Mouse (Mus musculus): ENCODE results near the gene Scube1. TPM values are rescaled to one million over a fixed set of nuclear protein-coding genes. Genes with fewer than 3 reads are reported as not detected.

Scube1 gene
- polyA plus RNA-seq, 1 experiment from 2014 or later: 14.5 TPM

DNA sequence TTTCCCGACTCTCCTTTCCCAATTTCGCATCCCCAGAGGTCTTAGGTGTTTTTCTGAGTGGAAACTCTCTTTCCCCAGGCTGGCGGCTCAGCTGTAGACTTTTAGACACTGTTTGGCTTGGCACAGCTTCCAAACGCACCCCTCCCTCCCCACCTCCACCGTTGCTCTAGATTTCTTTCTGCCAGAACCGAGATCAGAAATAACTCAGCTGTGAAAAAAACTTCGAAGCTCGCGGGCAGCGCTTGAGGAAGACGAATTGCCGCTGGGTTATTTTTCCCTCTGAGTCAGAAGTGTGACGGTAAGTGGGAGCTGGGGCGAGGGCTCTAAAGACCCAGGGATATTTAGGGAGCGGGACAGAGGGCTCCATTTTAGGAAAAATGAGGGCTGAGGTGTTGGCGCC lies 21.5 kb upstream of the Scube1 start:
- Histone ChIP-seq H3K9me3 (replicated peaks) (no peaks in the 10 kb centered on the region), H3K4me3 (replicated peaks) (no peak overlapping the region), H3K27ac (replicated peaks) (0 out of 2 replicates have a peak overlapping the region, but pooled peaks have one; percentile 17), H3K4me1 (peaks cover 13% of the 10 kb centered on the region), H3K9ac (no peak overlapping the region), H3K27me3 (no peaks in the 10 kb centered on the region), H3K36me3 (no peaks in the 10 kb centered on the region), H3K4me2 (replicated peaks) (no peak overlapping the region)
- no peak; the same call in 1 of the 2 replicates for ATAC-seq (ENCODE audit: insufficient number of reproducible peaks, low FRiP score, low TSS enrichment, low read depth)
- WGBS: 51% methylated on average over 16 of the region's 16 CpGs

DNA sequence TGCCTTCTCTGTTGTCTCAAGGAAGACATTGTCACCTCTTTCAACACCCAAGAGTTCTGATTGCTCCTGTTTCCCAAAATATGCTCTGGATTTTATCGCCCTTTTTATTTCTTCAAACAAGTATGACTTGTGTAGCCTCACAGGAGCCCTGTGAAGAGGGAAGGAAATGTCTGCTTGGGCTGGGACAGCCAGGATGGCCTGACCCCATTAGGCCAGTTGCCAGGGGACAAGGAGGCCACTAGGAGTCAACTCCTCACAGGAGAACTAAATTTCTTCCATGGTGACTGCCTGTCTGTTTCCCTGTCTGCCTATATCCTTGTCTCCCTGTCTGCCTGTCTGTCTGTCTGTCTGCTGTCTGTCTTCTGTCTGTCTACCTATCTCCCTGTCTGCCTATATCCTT lies 17.2 kb upstream of the Scube1 start:
- Histone ChIP-seq H3K27ac (replicated peaks) (no peak overlapping the region), H3K27me3 (no peaks in the 10 kb centered on the region), H3K9ac (no peak overlapping the region), H3K4me3 (replicated peaks) (no peak overlapping the region), H3K9me3 (replicated peaks) (no peaks in the 10 kb centered on the region), H3K36me3 (no peaks in the 10 kb centered on the region), H3K4me2 (replicated peaks) (no peak overlapping the region), H3K4me1 (peaks cover 23% of the 10 kb centered on the region)
- ATAC-seq (ENCODE audit: insufficient number of reproducible peaks, low FRiP score, low TSS enrichment, low read depth): no peak
- WGBS: 72% methylated on average over 1 of the region's 1 CpGs

DNA sequence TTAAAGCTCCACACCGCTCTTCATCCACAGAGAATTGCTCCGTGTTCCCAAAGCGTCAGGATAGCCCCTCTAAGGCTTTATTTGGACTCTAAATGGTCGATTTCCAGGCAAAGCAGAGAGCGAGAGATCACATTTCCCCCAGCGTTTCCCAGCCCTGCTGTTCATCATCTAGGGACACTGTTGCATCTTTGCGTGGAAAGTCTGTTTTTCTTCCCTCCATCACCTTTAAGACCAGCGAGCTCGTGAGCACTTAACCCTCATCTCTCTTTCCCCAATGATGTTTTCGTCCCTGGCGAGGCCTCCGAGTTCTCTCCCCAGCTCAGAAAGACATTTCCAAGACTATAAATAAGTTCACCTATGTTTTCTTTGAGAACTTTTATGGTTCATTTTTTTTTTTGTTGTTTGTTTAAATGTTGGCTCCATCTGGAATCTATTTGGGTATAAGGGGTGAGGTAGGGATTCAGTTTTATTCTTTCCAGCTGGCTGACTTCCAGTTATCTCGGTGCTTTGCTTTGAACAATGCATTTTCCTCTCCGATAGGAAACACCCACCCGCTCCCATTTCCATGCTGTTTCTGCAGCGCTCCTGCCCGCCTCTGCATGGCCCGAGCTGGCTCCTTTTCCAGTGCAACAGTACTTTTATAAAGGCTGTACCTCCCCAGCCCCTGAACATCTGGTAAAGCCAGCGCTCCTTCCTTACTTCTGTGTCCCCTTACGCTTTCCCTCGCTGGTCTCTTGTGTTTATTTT lies 16.0 kb upstream of the Scube1 start:
- Histone ChIP-seq H3K4me1 (peaks cover 16% of the 10 kb centered on the region), H3K4me2 (replicated peaks) (peak overlapping the region; percentile 19; the same call in 1 of the 2 replicates), H3K27me3 (no peaks in the 10 kb centered on the region), H3K4me3 (replicated peaks) (no peak overlapping the region), H3K36me3 (no peaks in the 10 kb centered on the region), H3K27ac (replicated peaks) (peak overlapping the region; percentile 48), H3K9ac (no peak overlapping the region), H3K9me3 (replicated peaks) (no peaks in the 10 kb centered on the region)
- peak; percentile 29; the same call in 1 of the 2 replicates for ATAC-seq (ENCODE audit: insufficient number of reproducible peaks, low FRiP score, low TSS enrichment, low read depth)
- WGBS: 10% methylated on average over 21 of the region's 21 CpGs

DNA sequence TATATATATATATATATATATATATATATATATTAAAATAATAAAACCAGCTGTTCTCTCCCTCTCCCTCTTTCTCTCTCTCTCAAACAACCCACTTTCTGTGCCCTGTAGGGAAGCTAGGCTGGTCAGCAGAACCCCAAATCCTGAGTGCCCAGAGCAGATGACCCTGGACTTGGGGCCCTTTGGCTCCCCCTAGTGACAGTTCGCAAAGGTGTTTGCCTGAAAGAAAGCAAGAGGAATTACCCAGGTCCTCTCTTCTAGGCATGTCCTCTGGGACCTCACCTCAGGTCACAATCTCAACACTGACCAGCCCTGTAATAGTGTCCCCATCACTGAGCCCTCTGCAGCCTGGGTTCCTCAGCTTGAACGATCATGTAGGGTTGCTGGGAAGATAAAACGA lies 2.8 kb upstream of the Scube1 start:
- Histone ChIP-seq H3K27me3 (peaks cover 51% of the 10 kb centered on the region), H3K4me1 (peaks cover 25% of the 10 kb centered on the region), H3K4me2 (replicated peaks) (no peak overlapping the region), H3K27ac (replicated peaks) (no peak overlapping the region), H3K4me3 (replicated peaks) (no peak overlapping the region), H3K9me3 (replicated peaks) (no peaks in the 10 kb centered on the region), H3K36me3 (no peaks in the 10 kb centered on the region), H3K9ac (no peak overlapping the region)
- 14% methylated on average over 3 of the region's 3 CpGs for WGBS
- ATAC-seq (ENCODE audit: insufficient number of reproducible peaks, low FRiP score, low TSS enrichment, low read depth): no peak

DNA sequence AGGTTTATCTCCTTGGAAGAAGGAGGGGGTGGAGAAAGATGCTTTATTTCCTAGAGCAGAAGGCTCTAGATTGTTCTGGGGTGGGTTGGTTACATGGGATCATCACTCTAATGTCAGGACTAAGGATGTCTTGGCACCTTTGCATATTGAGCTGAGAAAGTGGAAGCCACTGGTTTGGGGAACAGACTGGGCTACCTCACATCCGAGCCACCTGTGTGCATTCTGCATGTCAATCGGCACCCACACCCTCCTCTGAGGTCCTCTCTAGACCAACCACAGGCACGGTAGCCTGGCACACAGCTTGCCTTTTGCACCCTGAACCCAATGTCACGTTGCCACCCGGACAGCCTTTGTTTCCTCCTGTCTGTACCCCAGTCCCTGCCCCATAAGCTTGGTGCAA lies 1.9 kb upstream of the Scube1 start:
- Histone ChIP-seq H3K4me3 (replicated peaks) (no peak overlapping the region), H3K9me3 (replicated peaks) (no peaks in the 10 kb centered on the region), H3K4me2 (replicated peaks) (no peak overlapping the region), H3K9ac (no peak overlapping the region), H3K36me3 (no peaks in the 10 kb centered on the region), H3K4me1 (peaks cover 25% of the 10 kb centered on the region), H3K27ac (replicated peaks) (no peak overlapping the region), H3K27me3 (peaks cover 60% of the 10 kb centered on the region)
- 83% methylated on average over 5 of the region's 5 CpGs for WGBS
- no peak for ATAC-seq (ENCODE audit: insufficient number of reproducible peaks, low FRiP score, low TSS enrichment, low read depth)

DNA sequence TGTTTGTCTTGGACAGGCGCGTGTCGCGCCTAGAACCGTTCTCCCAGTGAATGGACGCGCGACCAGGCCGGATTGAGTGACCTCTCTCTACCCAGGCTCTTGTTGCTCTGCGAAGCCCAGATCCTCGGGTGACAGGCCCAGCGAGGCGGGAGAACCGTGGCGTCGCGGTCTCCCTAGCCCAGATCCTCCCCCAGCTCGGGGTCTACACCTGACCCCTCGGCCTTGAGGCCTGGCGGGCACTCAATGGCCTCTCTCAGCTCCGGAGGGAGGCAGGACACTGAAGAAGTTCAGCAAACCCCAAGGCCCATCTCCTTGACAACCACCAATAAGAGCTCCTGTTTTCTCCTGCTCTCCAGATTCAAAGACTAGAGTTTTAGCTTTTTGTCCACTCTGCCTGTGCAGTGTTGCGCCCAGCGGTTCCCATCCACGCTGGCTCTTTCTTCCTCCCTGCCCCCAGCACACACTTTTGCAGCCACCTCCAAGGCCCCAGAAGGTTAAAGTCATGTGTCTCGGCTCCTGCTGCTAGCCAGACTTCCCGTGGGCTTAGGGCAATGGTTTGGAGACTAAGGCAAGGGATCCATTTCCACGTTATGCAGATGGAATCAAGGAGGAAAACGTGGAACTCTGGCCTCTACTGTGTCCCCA lies 857 bp upstream of the Scube1 start:
- Histone ChIP-seq H3K27me3 (peaks cover 67% of the 10 kb centered on the region), H3K9ac (no peak overlapping the region), H3K27ac (replicated peaks) (no peak overlapping the region), H3K4me1 (peaks cover 25% of the 10 kb centered on the region), H3K4me3 (replicated peaks) (peak overlapping the region; percentile 63; the same call in 1 of the 2 replicates), H3K9me3 (replicated peaks) (no peaks in the 10 kb centered on the region), H3K36me3 (no peaks in the 10 kb centered on the region), H3K4me2 (replicated peaks) (peak overlapping the region; percentile 99; the same call in 1 of the 2 replicates)
- WGBS: 22% methylated on average over 28 of the region's 28 CpGs
- ATAC-seq (ENCODE audit: insufficient number of reproducible peaks, low FRiP score, low TSS enrichment, low read depth): no peak

DNA sequence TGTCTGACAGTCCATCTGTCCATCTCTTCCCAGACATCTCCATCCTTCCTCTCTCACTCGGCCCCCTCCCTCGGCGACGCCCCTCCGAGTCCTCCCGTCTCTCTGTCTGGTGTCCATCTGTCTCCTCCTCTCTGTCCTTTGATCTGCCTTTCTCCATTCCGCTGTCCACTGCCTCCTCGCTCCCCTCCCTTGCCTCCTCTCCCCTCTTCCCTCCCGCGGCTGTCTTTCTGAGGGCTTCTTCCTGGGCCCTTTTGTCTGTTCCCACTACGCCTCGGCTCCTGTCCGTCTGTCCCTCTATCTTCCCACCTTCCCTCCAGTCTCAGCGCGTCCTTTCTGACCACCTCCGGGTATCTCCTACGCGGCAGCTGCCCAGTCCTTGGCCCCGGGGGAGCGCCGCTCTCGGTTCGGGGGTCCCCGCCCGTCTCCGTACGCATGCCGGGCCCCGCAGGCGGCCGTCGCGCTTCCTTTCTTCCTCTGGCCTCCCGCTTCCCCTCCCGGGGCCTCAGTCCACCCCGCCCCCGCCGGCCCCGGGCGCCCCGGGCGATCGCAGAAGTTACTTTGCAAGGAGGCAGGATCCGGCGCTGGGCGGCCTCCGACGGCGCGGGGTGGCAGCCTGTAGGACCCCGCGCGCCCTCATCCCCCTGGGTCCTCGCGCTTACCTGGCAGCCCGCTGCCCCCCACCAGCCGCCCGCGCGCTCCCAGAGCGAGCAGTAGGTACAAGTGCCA lies 498 bp downstream of the Scube1 start:
- WGBS: 1% methylated on average over 51 of the region's 61 CpGs
- Histone ChIP-seq H3K36me3 (no peaks in the 10 kb centered on the region), H3K9me3 (replicated peaks) (no peaks in the 10 kb centered on the region), H3K27ac (replicated peaks) (no peak overlapping the region), H3K4me3 (replicated peaks) (peak overlapping the region; percentile 63), H3K4me1 (peaks cover 25% of the 10 kb centered on the region), H3K9ac (peak overlapping the region; percentile 50), H3K4me2 (replicated peaks) (peak overlapping the region; percentile 99), H3K27me3 (peaks cover 73% of the 10 kb centered on the region)
- peak; percentile 22; the same call in 1 of the 2 replicates for ATAC-seq (ENCODE audit: insufficient number of reproducible peaks, low FRiP score, low TSS enrichment, low read depth)

DNA sequence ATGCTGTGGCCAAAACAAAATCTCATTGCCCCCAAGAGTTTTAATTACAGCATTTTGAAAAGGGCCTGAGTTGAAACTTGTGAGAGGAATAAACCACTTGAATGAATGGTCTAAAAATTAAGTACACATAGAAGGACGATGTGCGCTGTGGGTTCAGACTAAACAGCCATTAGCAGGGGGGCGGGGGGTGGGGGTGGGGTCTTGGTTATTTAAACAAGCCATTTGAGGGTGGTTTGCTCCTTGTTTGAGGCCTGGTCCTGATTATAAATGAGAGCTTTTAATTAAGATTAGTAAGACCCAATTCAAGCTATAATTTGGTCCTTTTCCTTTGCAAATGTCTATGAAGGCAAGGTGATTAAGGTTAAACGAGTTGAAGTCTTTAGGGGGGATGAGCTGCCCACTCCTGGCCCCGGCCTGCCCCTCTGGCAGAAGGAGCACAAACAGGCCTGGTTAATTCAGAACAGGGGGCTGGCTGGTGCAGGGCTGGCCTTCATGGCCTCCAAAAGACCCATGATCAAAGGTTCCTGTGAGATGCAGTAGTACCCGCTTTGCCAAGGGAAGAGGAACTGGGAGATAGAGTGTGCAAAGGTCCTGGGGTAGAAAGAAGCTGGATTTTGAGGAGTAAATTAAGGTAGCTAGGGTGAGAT lies 9.1 kb downstream of the Scube1 start:
- H3K27ac ChIP-seq (replicated peaks): no peak overlapping the region

DNA sequence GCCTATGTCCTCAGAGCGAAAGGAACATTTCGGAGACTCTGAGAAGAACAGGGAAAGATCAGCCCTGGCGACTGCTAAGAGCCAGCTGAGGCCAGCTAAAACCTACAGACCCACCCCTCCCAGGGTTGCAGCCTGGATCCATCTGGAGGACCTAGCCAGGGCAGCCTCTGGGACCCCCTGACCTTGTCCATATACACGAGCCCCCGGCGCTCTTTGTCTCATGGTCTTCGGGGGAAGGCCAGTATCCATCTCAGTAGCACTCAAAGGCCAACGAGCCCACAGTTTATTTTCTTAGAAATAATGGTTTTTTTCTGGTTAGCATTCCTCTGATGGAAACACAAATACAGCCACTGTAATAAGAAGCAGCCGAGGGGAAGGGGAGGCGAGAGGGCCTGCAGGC lies 12.0 kb downstream of the Scube1 start:
- no peak overlapping the region for H3K27ac ChIP-seq (replicated peaks)
- H3K4me1 ChIP-seq: 0 out of 2 replicates have a peak, but pooled peaks cover 3% of the 10 kb centered on the region
- no peak overlapping the region for H3K4me2 ChIP-seq (replicated peaks)
- no peaks in the 10 kb centered on the region for H3K9me3 ChIP-seq (replicated peaks)
- no peak for ATAC-seq (ENCODE audit: insufficient number of reproducible peaks, low FRiP score, low TSS enrichment, low read depth)
- H3K9ac ChIP-seq: no peak overlapping the region
- H3K36me3 ChIP-seq: no peaks in the 10 kb centered on the region
- no peak overlapping the region for H3K4me3 ChIP-seq (replicated peaks)
- H3K27me3 ChIP-seq: peaks cover 13% of the 10 kb centered on the region; the same call in 1 of the 2 replicates
- WGBS: 63% methylated on average over 10 of the region's 10 CpGs

More for the DNA sequence above, 9.1 kb downstream of the Scube1 start:
- 34% methylated on average over 6 of the region's 6 CpGs for WGBS
- no peak for ATAC-seq (ENCODE audit: insufficient number of reproducible peaks, low FRiP score, low TSS enrichment, low read depth)
- Histone ChIP-seq H3K36me3 (no peaks in the 10 kb centered on the region), H3K4me1 (0 out of 2 replicates have a peak, but pooled peaks cover 3% of the 10 kb centered on the region), H3K4me3 (replicated peaks) (no peak overlapping the region), H3K9me3 (replicated peaks) (no peaks in the 10 kb centered on the region), H3K9ac (no peak overlapping the region), H3K4me2 (replicated peaks) (no peak overlapping the region), H3K27me3 (0 out of 2 replicates have a peak, but pooled peaks cover 10% of the 10 kb centered on the region)

DNA sequence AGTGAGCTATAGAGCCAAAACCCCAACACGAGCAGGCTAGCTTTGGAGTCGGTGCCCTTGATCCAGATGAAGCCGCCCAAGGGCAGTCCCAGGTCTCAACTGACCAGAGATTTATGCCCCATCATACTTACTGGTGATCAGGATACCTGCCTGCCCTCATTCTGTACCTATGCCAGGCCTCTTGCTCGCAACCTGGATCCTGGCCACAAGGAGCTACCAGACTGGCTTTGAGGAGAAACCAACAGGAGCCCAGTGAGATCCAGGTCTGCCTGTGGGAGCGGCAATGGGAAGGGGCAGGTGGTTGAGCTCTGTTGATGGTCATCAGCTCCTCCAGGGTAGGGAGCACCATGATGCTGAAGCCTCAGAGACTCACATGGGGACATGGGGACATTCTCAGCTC lies 12.5 kb downstream of the Scube1 start:
- Histone ChIP-seq H3K9me3 (replicated peaks) (no peaks in the 10 kb centered on the region), H3K27me3 (peaks cover 13% of the 10 kb centered on the region; the same call in 1 of the 2 replicates), H3K9ac (no peak overlapping the region), H3K4me2 (replicated peaks) (no peak overlapping the region), H3K4me1 (0 out of 2 replicates have a peak, but pooled peaks cover 3% of the 10 kb centered on the region), H3K27ac (replicated peaks) (no peak overlapping the region), H3K36me3 (no peaks in the 10 kb centered on the region), H3K4me3 (replicated peaks) (no peak overlapping the region)
- ATAC-seq (ENCODE audit: insufficient number of reproducible peaks, low FRiP score, low TSS enrichment, low read depth): no peak
- WGBS: 82% methylated on average over 5 of the region's 5 CpGs

All from embryonic facial prominence, embryonic 15.5 days (tissue).